Mouse (Mus musculus) MEL (cell line): ENCODE data around the gene Snapc5.

Experiments used
- CTCF ChIP-seq, 3 experiments: IDR thresholded peaks in 2 of 3; conservative IDR thresholded peaks in 1 of 3; 2 replicates each; pipeline ENCODE4 v1.5.1; 2011 to 2012; ENCODE audit warnings: low read length in 3 of 3, low read depth in 2 of 3, mild to moderate bottlenecking in 2 of 3, improper control_type of control experiment in 1 of 3, inconsistent platforms in 1 of 3, mixed read lengths in 1 of 3, moderate library complexity in 1 of 3; ENCODE audit not compliant: control insufficient read depth in 1 of 3, insufficient read depth in 1 of 3, poor library complexity in 1 of 3, severe bottlenecking in 1 of 3
- NRF1 ChIP-seq: IDR thresholded peaks from 2 replicates; pipeline ENCODE4 v1.6.1; 2014; ENCODE audit warnings: low read depth, mild to moderate bottlenecking, inconsistent platforms, low read length, improper control_type of control experiment, moderate library complexity; ENCODE audit not compliant: poor library complexity, insufficient read depth, severe bottlenecking
- POLR2A ChIP-seq, 2 experiments: IDR thresholded peaks; 2 replicates each; pipeline ENCODE4 v1.6.1; 2011 to 2012; ENCODE audit warnings: low read length in 2 of 2, mild to moderate bottlenecking in 2 of 2, control low read depth in 1 of 2, improper control_type of control experiment in 1 of 2, low read depth in 1 of 2, moderate library complexity in 1 of 2; ENCODE audit not compliant: control insufficient read depth in 1 of 2, insufficient read depth in 1 of 2, poor library complexity in 1 of 2
- TCF12 ChIP-seq: IDR thresholded peaks from 2 replicates; pipeline ENCODE4 v1.6.1; 2014; ENCODE audit warnings: low read depth, mild to moderate bottlenecking, inconsistent platforms, low read length, improper control_type of control experiment, moderate library complexity

GRCm38 (mm10) chr9:64232257-64232957 lies 53.3 kb downstream of the Snapc5 start:
- no peak for TF ChIP-seq TCF12
- no peak for TF ChIP-seq POLR2A (IDR thresholded peaks at IDR 0.05; ENCODE audit: control insufficient read depth in 1 of 2, insufficient read depth in 1 of 2, low read depth in 1 of 2, low read length in 2 of 2, poor library complexity in 1 of 2)
- TF ChIP-seq NRF1 = no peak
- no peak for TF ChIP-seq CTCF (IDR thresholded peaks at IDR 0.05 in 2 of 3, conservative IDR thresholded peaks at IDR 0.05 in 1 of 3; ENCODE audit: control insufficient read depth in 1 of 3, insufficient read depth in 1 of 3, low read depth in 2 of 3, low read length in 3 of 3, poor library complexity in 1 of 3, severe bottlenecking in 1 of 3)
